In genomic region chr11:51615601-51616000, GRCm38 (mm10) we compare ENCODE assay signal across 8 mouse cellular contexts. TPM values are rescaled to one million over a fixed set of nuclear protein-coding genes. Genes with fewer than 3 reads are reported as not detected.
DNase-seq lines count a peak whose midpoint lies in the region; ATAC-seq and TF ChIP-seq lines count a peak whose summit lies in the region.

No protein-coding gene starts in this region.

- H3K36me3 ChIP-seq in liver, embryonic 14.5 days (replicated peaks; ENCODE audit: control insufficient read depth, insufficient read depth, low read depth) = no peaks in the 10 kb centered on the region

- H3K4me3 ChIP-seq in liver, embryonic 14.5 days (ENCODE audit: insufficient read depth in 1 of 2, low read depth in 2 of 2, low read length in 2 of 2) = peak overlapping the region; percentile 60 to 74

- no peaks in the 10 kb centered on the region for H3K9me3 ChIP-seq in liver, embryonic 14.5 days (ENCODE audit: control insufficient read depth, low read length)

- H3K27me3 ChIP-seq in liver, embryonic 14.5 days (ENCODE audit: control insufficient read depth, insufficient read depth, low read length) = no peaks in the 10 kb centered on the region

- no peak for TF ChIP-seq CTCF in liver, embryonic 14.5 days (IDR thresholded peaks at IDR 0.05; ENCODE audit: low read depth)

- H3K4me2 ChIP-seq in liver, embryonic 14.5 days (ENCODE audit: low read depth) = peak overlapping the region; percentile 97

- H3K4me1 ChIP-seq in liver, embryonic 14.5 days (replicated peaks; ENCODE audit: control insufficient read depth in 2 of 2, insufficient read depth in 2 of 2, low read length in 1 of 2) = peaks cover 6 to 16% of the 10 kb centered on the region in 2 experiments

- intact Hi-C loops in gastrocnemius, postnatal 14 days (cut with DNase I; ENCODE audit: low total_unique reads) = no loop called here

- peak; percentile 76 for ATAC-seq in liver, embryonic 14.5 days (ENCODE audit: insufficient read depth)

- peak overlapping the region; percentile 95 for H3K9ac ChIP-seq in liver, embryonic 14.5 days (replicated peaks)

- under 1% methylated on average over 14 of the region's 14 CpGs for WGBS in liver, embryonic 14.5 days (ENCODE audit: insufficient replicate concordance)

- DNase-seq in left cerebral cortex, adult 18-20 months (ENCODE audit: low spot score in 2 of 2) = peak; percentile 36 to 40
- no peak for DNase-seq in left cerebral cortex, adult 8-10 months (ENCODE audit: low spot score in 2 of 2)
- DNase-seq in c-Kit-positive CD71-positive TER-119-negative erythroid progenitor cells, embryonic 14.5 days (ENCODE audit: low read depth) = peak; percentile 77
- peak; percentile 69 for DNase-seq in gastrocnemius, postnatal 14 days
- peak; percentile 90 for DNase-seq in induced T-regulatory cell, adult 2 months (ENCODE audit: low read depth)
- peak; percentile 76 to 81 (median 77) for DNase-seq in liver, embryonic 14.5 days (ENCODE audit: low read depth in 3 of 3, low spot score in 3 of 3)
- peak; percentile 56 to 58 for DNase-seq in natural killer cell, adult 2 months (ENCODE audit: low spot score in 2 of 2)
- peak; percentile 57 to 62 for DNase-seq in thymus, adult 18-20 months

- H3K27ac ChIP-seq in liver, embryonic 14.5 days = peak overlapping the region; percentile 84

- TF ChIP-seq EP300 in liver, embryonic 14.5 days (IDR thresholded peaks at IDR 0.05; ENCODE audit: low read depth) = no peak

RNA-seq across cellular contexts. Expression of gene Nhp2, which starts 3.9 kb away (rescaled TPM):
- total RNA-seq in left cerebral cortex, adult 18-20 months (2021) = 10 to 100 TPM; 44.8 to 48.4 TPM
- 10 to 100 TPM; 50.4 to 57.4 (median 53.6) TPM for total RNA-seq in left cerebral cortex, adult 8-10 months (2022)
- 10 to 100 TPM; 23.8 to 32.7 TPM for total RNA-seq in gastrocnemius, postnatal 14 days (2021)
- 64.1 and 78.3 TPM in 2 replicates for polyA plus RNA-seq in liver, embryonic 14.5 days (2012; rRNA removed)
- polyA plus RNA-seq in liver, embryonic 14.5 days (2014; fragmentation: Nextera tagmentation; extraction: Ambion mirVana) = 136 and 144 TPM in 2 replicates

RNA-seq across cellular contexts. Expression of gene Hnrnpab, which starts 9.0 kb away (rescaled TPM):
- 100 to 1,000 TPM; 132 TPM for total RNA-seq in left cerebral cortex, adult 18-20 months (2021)
- 100 to 1,000 TPM; 113 to 139 (median 126) TPM for total RNA-seq in left cerebral cortex, adult 8-10 months (2022)
- total RNA-seq in gastrocnemius, postnatal 14 days (2021) = 100 to 1,000 TPM; 118 to 144 TPM
- polyA plus RNA-seq in liver, embryonic 14.5 days (2012; rRNA removed) = 215 and 260 TPM in 2 replicates
- 220 and 252 TPM in 2 replicates for polyA plus RNA-seq in liver, embryonic 14.5 days (2014; fragmentation: Nextera tagmentation; extraction: Ambion mirVana)

RNA-seq across cellular contexts. Expression of gene Rmnd5b, which starts 20.1 kb away (rescaled TPM):
- 10 to 100 TPM; 59.9 to 60.3 TPM for total RNA-seq in left cerebral cortex, adult 18-20 months (2021)
- 10 to 100 TPM; 48.2 to 59.4 (median 54.7) TPM for total RNA-seq in left cerebral cortex, adult 8-10 months (2022)
- 10 to 100 TPM; 11.8 to 13.3 TPM for total RNA-seq in gastrocnemius, postnatal 14 days (2021)
- polyA plus RNA-seq in liver, embryonic 14.5 days (2012; rRNA removed) = 15.2 and 15.6 TPM in 2 replicates
- polyA plus RNA-seq in liver, embryonic 14.5 days (2014; fragmentation: Nextera tagmentation; extraction: Ambion mirVana) = 19.0 and 20.5 TPM in 2 replicates

RNA-seq across cellular contexts. Expression of gene Phykpl, which starts 31.0 kb away (rescaled TPM):
- 1 to 10 TPM; 6.7 to 7.1 TPM for total RNA-seq in left cerebral cortex, adult 18-20 months (2021)
- 1 to 10 TPM; 5.9 to 8.5 (median 6.5) TPM for total RNA-seq in left cerebral cortex, adult 8-10 months (2022)
- total RNA-seq in gastrocnemius, postnatal 14 days (2021) = 10 to 100 TPM; 18.1 to 21.5 TPM
- 7.3 and 10.1 TPM in 2 replicates for polyA plus RNA-seq in liver, embryonic 14.5 days (2012; rRNA removed)
- 10.7 TPM in 2 replicates for polyA plus RNA-seq in liver, embryonic 14.5 days (2014; fragmentation: Nextera tagmentation; extraction: Ambion mirVana)

RNA-seq across cellular contexts. Expression of gene N4bp3, which starts 35.0 kb away (rescaled TPM):
- total RNA-seq in left cerebral cortex, adult 18-20 months (2021) = 10 to 100 TPM; 15.2 to 19.0 TPM
- total RNA-seq in left cerebral cortex, adult 8-10 months (2022) = 10 to 100 TPM; 15.5 to 17.2 (median 16.7) TPM
- total RNA-seq in gastrocnemius, postnatal 14 days (2021) = 10 to 100 TPM in 1 of 2 experiments, 1 to 10 TPM in 1; 8.7 to 12.2 TPM
- polyA plus RNA-seq in liver, embryonic 14.5 days (2012; rRNA removed) = 1.2 TPM in 2 replicates
- 1.7 and 1.8 TPM in 2 replicates for polyA plus RNA-seq in liver, embryonic 14.5 days (2014; fragmentation: Nextera tagmentation; extraction: Ambion mirVana)

Comparison
In these comparisons a context has a peak if more than half of its experiments do, and no peak if none do; other contexts are left out.
1. DNase-seq: peak in left cerebral cortex, adult 18-20 months (2 of 2), c-Kit-positive CD71-positive TER-119-negative erythroid progenitor cells, embryonic 14.5 days (single experiment), gastrocnemius, postnatal 14 days (single experiment), induced T-regulatory cell, adult 2 months (single experiment), liver, embryonic 14.5 days (3 of 3), natural killer cell, adult 2 months (2 of 2) and thymus, adult 18-20 months (2 of 2); none in left cerebral cortex, adult 8-10 months (0 of 2).